Mouse (Mus musculus): Measurements from ENCODE around the gene Cyp19a1. TPM values are rescaled to one million over a fixed set of nuclear protein-coding genes. Genes with fewer than 3 reads are reported as not detected.
A peak's percentile ranks its signal among the peaks of the same experiment; 100 is the strongest.

Cyp19a1 gene
- polyA plus RNA-seq, 1 experiment from 2014 or later: not detected

DNA sequence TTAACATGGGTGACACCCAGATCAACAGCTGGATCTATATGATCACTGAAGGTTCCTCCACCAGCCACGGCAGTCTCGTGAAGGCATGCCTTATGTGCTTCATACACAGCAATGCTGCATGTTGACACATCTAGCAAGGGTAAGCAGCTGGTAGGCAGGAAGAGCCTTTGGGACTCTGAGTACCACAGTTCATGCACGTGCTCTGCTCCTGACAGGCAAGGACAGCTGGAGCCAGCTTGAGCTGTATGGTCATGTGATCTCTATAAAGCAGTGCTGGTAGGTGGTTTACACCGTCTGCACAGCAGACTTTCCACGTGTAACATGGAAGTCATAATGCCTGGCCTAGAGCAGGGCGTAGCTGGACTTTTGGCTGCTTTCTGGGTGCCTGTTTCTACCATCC is 2.1 kb upstream of the Cyp19a1 start:
- H3K36me3 ChIP-seq: no peaks in the 10 kb centered on the region
- H3K9ac ChIP-seq (replicated peaks): no peak overlapping the region
- ATAC-seq (ENCODE audit: low FRiP score, low read depth): no peak
- no peak overlapping the region for H3K4me3 ChIP-seq
- no peaks in the 10 kb centered on the region for H3K4me1 ChIP-seq
- no peak overlapping the region for H3K4me2 ChIP-seq (replicated peaks)
- WGBS: 83% methylated on average over 6 of the region's 6 CpGs
- no peak overlapping the region for H3K27ac ChIP-seq (replicated peaks)
- no peaks in the 10 kb centered on the region for H3K9me3 ChIP-seq
- no peaks in the 10 kb centered on the region for H3K27me3 ChIP-seq

DNA sequence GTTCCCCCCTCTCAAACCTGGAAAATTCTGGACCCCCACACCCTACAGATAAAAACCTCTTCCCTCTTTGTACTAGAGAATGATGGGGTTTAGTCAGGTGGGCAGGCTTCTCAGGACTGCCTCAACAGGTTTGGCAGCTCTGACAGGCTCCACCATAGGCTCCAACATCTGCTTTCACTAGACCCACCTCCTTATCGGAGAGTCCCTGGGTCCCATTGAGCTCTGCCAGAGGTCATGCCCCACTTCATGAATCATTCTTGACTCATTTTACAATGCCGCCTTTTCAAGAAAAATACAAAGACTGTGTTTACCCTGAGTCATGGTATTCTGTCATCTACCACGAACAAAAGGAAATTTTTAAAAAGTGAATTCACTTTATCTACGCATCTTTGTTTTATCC is 3.2 kb downstream of the Cyp19a1 start:
- H3K27ac ChIP-seq (replicated peaks): no peak overlapping the region

DNA sequence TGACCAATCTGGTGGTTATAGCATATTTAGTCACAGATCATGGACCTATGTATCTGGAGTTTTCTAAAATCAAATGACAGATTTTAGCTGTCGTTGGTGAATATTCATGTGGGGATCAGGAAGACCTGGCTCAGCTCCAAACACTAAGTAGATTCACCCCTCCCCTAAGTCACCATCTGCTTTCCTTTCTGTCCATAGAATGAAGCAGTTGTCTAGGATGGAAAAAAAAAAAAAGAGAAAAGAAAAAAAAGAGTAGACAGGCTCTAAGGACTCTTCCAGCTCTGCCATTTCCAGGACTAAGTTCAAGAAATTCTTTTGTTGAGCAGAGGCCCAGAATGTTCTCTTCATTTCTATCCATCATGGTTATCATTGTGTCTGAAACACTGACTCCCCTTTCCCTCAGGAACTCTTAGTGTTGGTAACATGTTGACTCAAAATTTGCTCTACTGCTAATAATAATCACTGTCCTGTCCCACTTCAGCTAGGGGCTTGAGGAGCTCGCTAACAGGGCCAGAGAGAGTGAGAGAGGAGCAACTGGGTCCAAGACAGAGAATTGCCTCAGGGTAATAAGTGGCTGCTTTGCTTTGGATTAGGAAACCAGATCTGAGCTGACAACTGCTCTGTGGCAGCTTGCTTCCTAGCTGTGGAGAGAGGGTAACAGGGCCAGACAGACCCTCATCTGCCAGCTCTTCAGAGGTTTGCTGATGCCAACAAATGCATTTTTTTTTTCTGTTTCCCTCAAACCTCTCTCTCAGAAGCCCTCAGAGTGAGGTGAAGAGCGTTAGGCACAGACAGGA is 22.8 kb downstream of the Cyp19a1 start:
- no peak overlapping the region for H3K4me3 ChIP-seq
- 72% methylated on average over 3 of the region's 3 CpGs for WGBS
- H3K36me3 ChIP-seq: no peaks in the 10 kb centered on the region
- ATAC-seq (ENCODE audit: low FRiP score, low read depth): no peak
- no peak overlapping the region for H3K9ac ChIP-seq (replicated peaks)
- no peaks in the 10 kb centered on the region for H3K9me3 ChIP-seq
- H3K4me1 ChIP-seq: 0 out of 2 replicates have a peak, but pooled peaks cover 3% of the 10 kb centered on the region
- peak overlapping the region; percentile 72 for H3K27ac ChIP-seq (replicated peaks)
- no peak overlapping the region for H3K4me2 ChIP-seq (replicated peaks)
- no peaks in the 10 kb centered on the region for H3K27me3 ChIP-seq

More for the DNA sequence above, 3.2 kb downstream of the Cyp19a1 start:
- no peak for ATAC-seq (ENCODE audit: low FRiP score, low read depth)
- H3K4me2 ChIP-seq (replicated peaks): no peak overlapping the region
- H3K4me3 ChIP-seq: no peak overlapping the region
- WGBS: 87% methylated on average over 4 of the region's 4 CpGs
- H3K9me3 ChIP-seq: no peaks in the 10 kb centered on the region
- no peak overlapping the region for H3K9ac ChIP-seq (replicated peaks)
- no peaks in the 10 kb centered on the region for H3K4me1 ChIP-seq
- H3K36me3 ChIP-seq: no peaks in the 10 kb centered on the region
- H3K27me3 ChIP-seq: no peaks in the 10 kb centered on the region

DNA sequence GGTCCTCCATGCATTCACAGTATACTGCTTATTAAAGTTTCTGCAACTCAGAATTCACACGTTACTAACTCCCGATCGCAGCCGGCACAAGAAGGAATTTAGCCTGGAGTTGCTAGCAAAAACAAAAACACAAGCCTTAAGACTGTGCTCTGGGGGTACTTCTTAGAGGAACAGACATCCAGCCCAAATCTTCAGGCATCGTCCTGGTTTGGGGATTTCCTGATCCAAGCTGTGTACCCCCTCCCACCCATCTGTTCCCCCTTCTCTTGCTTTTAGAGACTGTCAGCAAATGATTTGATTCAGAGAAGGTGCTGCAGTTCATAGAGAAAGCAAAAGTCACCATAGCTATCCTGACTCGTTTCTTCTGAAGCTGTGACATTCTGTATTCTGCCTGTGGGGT is 40.3 kb downstream of the Cyp19a1 start:
- Histone ChIP-seq H3K4me1 (0 out of 2 replicates have a peak, but pooled peaks cover 3% of the 10 kb centered on the region), H3K36me3 (no peaks in the 10 kb centered on the region), H3K9ac (replicated peaks) (no peak overlapping the region), H3K27me3 (no peaks in the 10 kb centered on the region), H3K4me3 (no peak overlapping the region), H3K9me3 (no peaks in the 10 kb centered on the region), H3K27ac (replicated peaks) (no peak overlapping the region), H3K4me2 (replicated peaks) (no peak overlapping the region)
- 60% methylated on average over 6 of the region's 6 CpGs for WGBS
- ATAC-seq (ENCODE audit: low FRiP score, low read depth): no peak

DNA sequence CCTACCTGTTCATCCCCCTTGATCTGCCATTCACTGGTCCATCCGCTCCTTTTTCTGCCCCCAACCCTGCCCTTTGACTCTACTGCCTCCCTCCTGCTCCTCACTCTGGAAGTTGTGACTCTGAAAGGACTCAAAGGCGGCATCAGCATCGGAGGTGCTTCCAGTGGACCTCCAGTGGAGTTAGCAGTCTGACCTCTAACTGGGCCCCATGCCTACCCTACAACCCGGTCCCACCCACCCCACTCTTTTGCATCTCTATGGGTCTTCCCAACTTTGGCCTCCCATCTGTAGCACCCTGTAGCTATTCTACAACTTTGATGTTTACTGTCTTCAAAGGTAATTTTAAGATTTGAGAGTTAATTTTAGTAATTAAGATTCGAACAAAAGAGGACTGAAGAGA is 51.4 kb downstream of the Cyp19a1 start:
- H3K27me3 ChIP-seq: no peaks in the 10 kb centered on the region
- H3K9me3 ChIP-seq: no peaks in the 10 kb centered on the region
- H3K4me2 ChIP-seq (replicated peaks): no peak overlapping the region
- no peak overlapping the region for H3K4me3 ChIP-seq
- 72% methylated on average over 5 of the region's 5 CpGs for WGBS
- no peak for ATAC-seq (ENCODE audit: low FRiP score, low read depth)
- no peaks in the 10 kb centered on the region for H3K4me1 ChIP-seq
- no peak overlapping the region for H3K9ac ChIP-seq (replicated peaks)
- no peaks in the 10 kb centered on the region for H3K36me3 ChIP-seq
- H3K27ac ChIP-seq (replicated peaks): no peak overlapping the region

DNA sequence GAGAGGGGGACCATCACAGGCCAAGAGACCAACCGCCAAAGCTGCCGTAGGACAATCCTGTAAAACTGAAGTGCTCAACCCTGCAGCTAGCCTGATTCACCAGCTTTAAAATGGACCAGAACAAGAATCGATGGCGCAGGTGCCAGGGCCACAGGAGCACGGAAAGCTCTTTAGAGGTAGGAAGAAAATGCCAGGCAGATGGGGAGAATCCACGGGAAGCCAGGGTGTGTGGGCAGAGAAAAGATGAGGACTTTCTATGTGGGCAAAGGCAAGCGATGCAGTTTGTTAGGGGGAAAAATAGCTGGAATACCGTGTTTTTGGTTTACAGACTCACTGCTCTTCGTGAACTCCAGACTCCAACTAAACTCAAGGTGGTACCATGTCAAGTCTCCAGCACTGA is 53.0 kb downstream of the Cyp19a1 start:
- no peak for ATAC-seq (ENCODE audit: low FRiP score, low read depth)
- 89% methylated on average over 9 of the region's 9 CpGs for WGBS
- Histone ChIP-seq H3K36me3 (no peaks in the 10 kb centered on the region), H3K9ac (replicated peaks) (no peak overlapping the region), H3K9me3 (no peaks in the 10 kb centered on the region), H3K27me3 (no peaks in the 10 kb centered on the region), H3K4me2 (replicated peaks) (no peak overlapping the region), H3K27ac (replicated peaks) (no peak overlapping the region), H3K4me1 (no peaks in the 10 kb centered on the region), H3K4me3 (no peak overlapping the region)

DNA sequence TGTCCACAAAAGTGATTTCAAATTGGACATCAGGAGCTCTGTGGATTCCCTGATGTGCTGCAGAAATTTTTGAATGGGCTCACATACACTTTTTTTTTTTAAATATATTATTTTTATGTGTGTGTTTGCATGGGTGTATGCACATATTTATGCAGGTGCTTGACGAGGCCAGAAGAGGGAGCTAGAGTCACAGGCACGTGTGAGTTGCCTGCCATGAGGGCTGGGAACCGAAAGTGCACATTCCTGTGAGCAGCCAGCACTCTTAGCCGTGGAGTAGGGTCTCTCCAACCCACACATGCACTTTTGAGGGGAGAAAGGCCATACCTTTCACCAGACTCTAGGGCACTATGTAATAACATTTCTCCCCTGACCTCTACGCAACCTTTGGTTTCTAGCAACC is 73.1 kb downstream of the Cyp19a1 start:
- H3K4me3 ChIP-seq: no peak overlapping the region
- H3K4me2 ChIP-seq (replicated peaks): no peak overlapping the region
- H3K9ac ChIP-seq (replicated peaks): no peak overlapping the region
- H3K36me3 ChIP-seq: no peaks in the 10 kb centered on the region
- H3K27me3 ChIP-seq: no peaks in the 10 kb centered on the region
- H3K27ac ChIP-seq (replicated peaks): no peak overlapping the region
- 74% methylated on average over 5 of the region's 5 CpGs for WGBS
- H3K4me1 ChIP-seq: no peaks in the 10 kb centered on the region
- ATAC-seq (ENCODE audit: low FRiP score, low read depth): no peak
- H3K9me3 ChIP-seq: no peaks in the 10 kb centered on the region

DNA sequence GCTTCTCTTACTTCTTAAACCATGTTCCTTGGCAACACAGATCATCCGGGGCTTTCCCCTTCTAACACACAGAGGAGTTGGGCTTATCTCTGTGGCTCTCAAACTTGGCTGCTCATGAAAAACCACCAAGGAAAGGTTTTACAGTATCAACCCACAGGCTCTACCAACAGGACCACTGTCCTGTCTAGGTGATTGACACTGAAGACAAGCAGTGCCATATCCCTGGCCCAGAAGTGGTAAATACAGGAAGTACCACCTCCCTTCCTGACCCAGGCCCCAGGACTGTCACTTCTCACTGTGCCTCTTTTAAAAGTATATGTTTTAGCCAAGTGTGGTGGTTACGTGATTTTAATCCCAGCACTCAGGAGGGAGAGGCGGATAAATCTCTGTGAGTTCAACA is 76.5 kb downstream of the Cyp19a1 start:
- Histone ChIP-seq H3K36me3 (no peaks in the 10 kb centered on the region), H3K9me3 (no peaks in the 10 kb centered on the region), H3K4me3 (no peak overlapping the region), H3K4me2 (replicated peaks) (no peak overlapping the region), H3K27me3 (no peaks in the 10 kb centered on the region), H3K9ac (replicated peaks) (no peak overlapping the region), H3K27ac (replicated peaks) (no peak overlapping the region), H3K4me1 (no peaks in the 10 kb centered on the region)
- no peak for ATAC-seq (ENCODE audit: low FRiP score, low read depth)
- WGBS: 76% methylated on average over 3 of the region's 3 CpGs

DNA sequence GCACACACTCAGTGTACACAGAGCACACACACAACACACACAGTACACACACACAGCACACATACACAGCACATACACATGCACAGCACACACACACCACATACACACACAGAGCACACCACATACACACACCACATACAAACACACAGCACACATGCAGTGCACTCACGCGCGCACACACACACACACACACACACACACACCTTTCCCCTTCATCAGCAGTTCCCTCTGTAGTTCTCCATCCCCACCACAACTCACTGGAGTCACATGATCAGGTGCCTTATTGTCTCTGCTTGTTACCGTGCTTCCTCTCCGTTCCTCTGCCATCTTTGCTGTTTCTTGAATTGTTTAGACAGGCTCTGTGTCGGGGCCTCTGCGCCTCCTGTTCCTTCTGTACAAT is 85.4 kb downstream of the Cyp19a1 start:
- Histone ChIP-seq H3K36me3 (no peaks in the 10 kb centered on the region), H3K9ac (replicated peaks) (no peak overlapping the region), H3K4me2 (replicated peaks) (no peak overlapping the region), H3K4me3 (no peak overlapping the region), H3K27ac (replicated peaks) (no peak overlapping the region), H3K4me1 (no peaks in the 10 kb centered on the region), H3K27me3 (no peaks in the 10 kb centered on the region), H3K9me3 (no peaks in the 10 kb centered on the region)
- WGBS: 82% methylated on average over 7 of the region's 7 CpGs
- ATAC-seq (ENCODE audit: low FRiP score, low read depth): peak; percentile 19; the same call in 1 of the 2 replicates

DNA sequence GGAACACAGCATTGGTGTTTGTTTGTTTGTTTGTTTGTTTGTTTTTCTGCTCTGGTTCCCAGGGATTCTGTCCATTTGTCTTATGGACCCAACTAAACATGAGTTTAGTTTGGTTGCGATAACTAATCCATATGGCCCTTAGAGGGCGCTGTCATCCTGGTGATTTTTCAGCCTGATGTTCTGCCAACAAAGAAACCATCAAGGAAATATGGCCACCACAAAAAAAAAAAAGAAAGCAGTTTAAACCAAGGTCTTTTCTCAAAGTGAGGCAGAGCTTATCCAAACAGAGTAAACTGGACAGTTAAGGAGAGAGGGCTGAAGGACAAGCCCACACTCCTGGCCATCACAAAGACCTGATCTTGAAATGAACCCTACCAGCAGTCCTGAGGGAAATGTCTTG is 86.6 kb downstream of the Cyp19a1 start:
- Histone ChIP-seq H3K4me3 (no peak overlapping the region), H3K27me3 (no peaks in the 10 kb centered on the region), H3K36me3 (no peaks in the 10 kb centered on the region), H3K4me2 (replicated peaks) (no peak overlapping the region), H3K9ac (replicated peaks) (no peak overlapping the region), H3K9me3 (no peaks in the 10 kb centered on the region), H3K4me1 (no peaks in the 10 kb centered on the region), H3K27ac (replicated peaks) (no peak overlapping the region)
- no peak for ATAC-seq (ENCODE audit: low FRiP score, low read depth)
- WGBS: 19% methylated on average over 2 of the region's 2 CpGs

DNA sequence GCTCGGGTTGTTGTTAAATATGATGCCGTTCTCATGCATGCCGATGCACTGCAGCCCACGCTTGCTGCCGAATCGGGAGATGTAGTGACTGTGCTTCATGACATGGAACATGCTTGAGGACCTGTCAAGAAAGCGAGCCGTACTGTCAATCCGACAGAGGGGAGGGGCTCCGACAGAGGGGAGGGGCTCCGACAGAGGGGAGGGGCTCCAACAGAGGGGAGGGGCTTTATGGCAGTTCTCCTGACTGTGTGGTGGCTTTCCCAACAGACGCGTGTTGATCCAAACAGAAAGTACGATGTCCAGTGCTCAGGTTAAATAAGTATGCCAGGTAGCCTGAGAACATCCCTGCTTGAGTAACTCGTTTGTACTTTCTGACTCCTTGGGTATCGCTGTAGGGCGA is 87.7 kb downstream of the Cyp19a1 start:
- WGBS: 78% methylated on average over 17 of the region's 17 CpGs
- ATAC-seq (ENCODE audit: low FRiP score, low read depth): no peak
- H3K9ac ChIP-seq (replicated peaks): no peak overlapping the region

DNA sequence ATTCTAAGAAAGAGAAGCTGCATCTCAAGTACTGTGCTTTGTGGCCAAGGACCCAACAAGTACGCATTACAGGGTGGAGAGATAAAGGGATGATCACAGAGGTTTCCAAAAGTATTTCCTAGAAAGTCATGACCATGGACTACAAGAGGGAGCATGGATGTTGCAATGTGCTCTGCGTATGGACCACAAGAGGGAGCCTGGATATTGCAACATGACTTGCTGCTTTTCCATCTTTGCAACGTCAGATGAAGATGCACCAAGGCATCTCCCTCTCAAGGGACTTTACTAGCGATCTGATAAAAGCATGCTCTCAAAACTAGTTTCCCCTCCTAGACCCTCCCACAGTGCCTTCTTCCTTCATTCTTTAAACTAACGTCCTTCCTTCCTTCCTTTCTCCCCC is 98.4 kb downstream of the Cyp19a1 start:
- no peak overlapping the region for H3K4me3 ChIP-seq
- no peak overlapping the region for H3K4me2 ChIP-seq (replicated peaks)
- H3K4me1 ChIP-seq: no peaks in the 10 kb centered on the region
- no peaks in the 10 kb centered on the region for H3K9me3 ChIP-seq
- no peaks in the 10 kb centered on the region for H3K27me3 ChIP-seq
- H3K9ac ChIP-seq (replicated peaks): no peak overlapping the region
- ATAC-seq (ENCODE audit: low FRiP score, low read depth): no peak
- 56% methylated on average over 5 of the region's 5 CpGs for WGBS
- no peaks in the 10 kb centered on the region for H3K36me3 ChIP-seq
- no peak overlapping the region for H3K27ac ChIP-seq (replicated peaks)

More for the DNA sequence above, 87.7 kb downstream of the Cyp19a1 start:
- no peak overlapping the region for H3K4me3 ChIP-seq
- H3K27me3 ChIP-seq: no peaks in the 10 kb centered on the region
- no peaks in the 10 kb centered on the region for H3K9me3 ChIP-seq
- H3K4me1 ChIP-seq: no peaks in the 10 kb centered on the region
- H3K4me2 ChIP-seq (replicated peaks): no peak overlapping the region
- H3K27ac ChIP-seq (replicated peaks): no peak overlapping the region
- no peaks in the 10 kb centered on the region for H3K36me3 ChIP-seq

DNA sequence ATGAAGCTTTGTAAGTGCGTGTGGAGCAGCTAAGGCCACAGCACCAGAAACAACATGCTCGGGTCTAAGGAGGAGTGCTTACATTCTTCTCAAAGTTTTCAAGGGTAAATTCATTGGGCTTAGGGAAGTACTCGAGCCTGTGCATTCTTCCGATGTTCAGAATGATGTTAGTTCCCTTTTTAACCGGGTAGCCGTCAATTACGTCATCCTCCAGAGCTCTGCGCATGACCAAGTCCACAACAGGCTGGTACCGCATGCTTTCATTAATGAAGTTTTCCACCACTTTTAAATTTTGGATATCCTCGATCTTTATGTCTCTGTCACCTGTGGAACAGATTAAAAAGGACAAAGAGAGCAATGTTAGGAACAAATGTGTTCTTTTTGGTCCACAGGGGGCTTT is 99.5 kb downstream of the Cyp19a1 start:
- no peaks in the 10 kb centered on the region for H3K4me1 ChIP-seq
- H3K4me2 ChIP-seq (replicated peaks): no peak overlapping the region
- no peaks in the 10 kb centered on the region for H3K36me3 ChIP-seq
- WGBS: 85% methylated on average over 10 of the region's 10 CpGs
- H3K4me3 ChIP-seq: no peak overlapping the region
- no peaks in the 10 kb centered on the region for H3K9me3 ChIP-seq
- H3K27ac ChIP-seq (replicated peaks): no peak overlapping the region
- H3K27me3 ChIP-seq: no peaks in the 10 kb centered on the region
- no peak overlapping the region for H3K9ac ChIP-seq (replicated peaks)
- ATAC-seq (ENCODE audit: low FRiP score, low read depth): no peak
